Mouse (Mus musculus) CH12.LX (cell line): ENCODE measurements at regions not wholly inside any gene's neighbourhood (a gene's known extent, or its start where the extent isn't known, plus 50 kb on each side); places are given as distances from the start of the nearest gene placed in this dataset.

ENCODE experiments used
- DNase-seq: peaks from one replicate; pipeline ENCODE4 v3.0.0-alpha.2; 2013; ENCODE audit errors: extremely low read depth
- H3K27ac ChIP-seq: 2 replicates; pipeline ENCODE4 v1.5.1; 2012; ENCODE audit warnings: low read depth, mild to moderate bottlenecking, control low read depth, moderate library complexity; ENCODE audit not compliant: insufficient read depth
- H3K27me3 ChIP-seq: replicated peaks from 2 replicates; pipeline ENCODE3; 2012; ENCODE audit warnings: inconsistent platforms
- H3K36me3 ChIP-seq, 2 experiments: replicated peaks in 1 of 2; 2 replicates each; pipeline versions ENCODE3 to v1.6.1; 2012; ENCODE audit warnings: inconsistent platforms in 1 of 2, low read length in 1 of 2, mild to moderate bottlenecking in 1 of 2, mixed read lengths in 1 of 2, moderate library complexity in 1 of 2; ENCODE audit not compliant: control insufficient read depth in 1 of 2, insufficient read depth in 1 of 2
- H3K4me1 ChIP-seq, 2 experiments: 2 replicates each; pipeline ENCODE4 v1.6.1; 2012; ENCODE audit warnings: inconsistent platforms in 1 of 2, moderate library complexity in 1 of 2; ENCODE audit not compliant: insufficient read depth in 2 of 2, control insufficient read depth in 1 of 2
- H3K4me2 ChIP-seq: 2 replicates; pipeline ENCODE4 v1.6.1; 2012; ENCODE audit warnings: low read depth, mild to moderate bottlenecking, control low read depth; ENCODE audit not compliant: poor library complexity, insufficient read depth, severe bottlenecking
- H3K4me3 ChIP-seq, 3 experiments: fragments of 150-350 bp in 1 of 3; sonication (generic) in 1 of 3; replicated peaks in 1 of 3; 2 replicates each; pipeline versions ENCODE3 to v1.5.1; 2011 to 2012; ENCODE audit warnings: low read depth in 2 of 3, low read length in 2 of 3, mild to moderate bottlenecking in 2 of 3, moderate library complexity in 2 of 3, control low read depth in 1 of 3, improper control_type of control experiment in 1 of 3, inconsistent platforms in 1 of 3, mixed read lengths in 1 of 3; ENCODE audit not compliant: poor library complexity in 1 of 3
- H3K79me2 ChIP-seq: replicated peaks from 2 replicates; pipeline ENCODE4 v1.6.1; 2012; ENCODE audit warnings: mild to moderate bottlenecking, moderate library complexity; ENCODE audit not compliant: control insufficient read depth, poor library complexity, insufficient read depth, severe bottlenecking; ENCODE audit errors: extremely low read depth
- H3K9ac ChIP-seq: 2 replicates; pipeline ENCODE4 v1.6.1; 2012; ENCODE audit warnings: low read depth, mild to moderate bottlenecking, control low read depth, moderate library complexity; ENCODE audit not compliant: insufficient read depth
- H3K9me3 ChIP-seq: replicated peaks from 2 replicates; pipeline ENCODE3; 2012; ENCODE audit warnings: low read length, inconsistent platforms, mixed read lengths
- BHLHE40 ChIP-seq: IDR thresholded peaks from 2 replicates; pipeline ENCODE4 v1.6.1; 2011; ENCODE audit warnings: mild to moderate bottlenecking, low read depth, low read length, improper control_type of control experiment
- CHD2 ChIP-seq: IDR thresholded peaks from 2 replicates; pipeline ENCODE4 v1.6.1; 2011; ENCODE audit warnings: low read length, improper control_type of control experiment
- CTCF ChIP-seq, 2 experiments: IDR thresholded peaks in 1 of 2; conservative IDR thresholded peaks in 1 of 2; 2 replicates each; pipeline ENCODE4 v1.5.1; 2011 to 2012; ENCODE audit warnings: low read depth in 2 of 2, low read length in 2 of 2, improper control_type of control experiment in 1 of 2, inconsistent platforms in 1 of 2, mild to moderate bottlenecking in 1 of 2, moderate library complexity in 1 of 2
- E2F4 ChIP-seq: IDR thresholded peaks from 2 replicates; pipeline ENCODE4 v1.6.1; 2011; ENCODE audit warnings: low read depth, low read length, improper control_type of control experiment; ENCODE audit not compliant: insufficient replicate concordance
- ELF1 ChIP-seq: IDR thresholded peaks from 2 replicates; pipeline ENCODE4 v1.6.1; 2014; ENCODE audit warnings: low read depth, mild to moderate bottlenecking, inconsistent platforms, low read length, improper control_type of control experiment
- EP300 ChIP-seq: IDR thresholded peaks from 2 replicates; pipeline ENCODE4 v1.6.1; 2011; ENCODE audit warnings: low read length, improper control_type of control experiment
- ETS1 ChIP-seq: conservative IDR thresholded peaks from 2 replicates; pipeline ENCODE4 v1.6.1; 2012; ENCODE audit warnings: low read depth, mild to moderate bottlenecking, inconsistent platforms, low read length, improper control_type of control experiment, moderate library complexity
- GABPA ChIP-seq: IDR thresholded peaks from 2 replicates; pipeline ENCODE4 v1.6.1; 2012; ENCODE audit warnings: low read depth, low read length, improper control_type of control experiment, inconsistent platforms; ENCODE audit not compliant: insufficient replicate concordance
- HCFC1 ChIP-seq: IDR thresholded peaks from 2 replicates; pipeline ENCODE4 v1.6.1; 2012; ENCODE audit warnings: low read depth, mild to moderate bottlenecking, inconsistent platforms, low read length, improper control_type of control experiment
- JUND ChIP-seq: conservative IDR thresholded peaks from 2 replicates; pipeline ENCODE4 v1.6.1; 2011; ENCODE audit warnings: low read depth, low read length, improper control_type of control experiment
- KAT2A ChIP-seq: IDR thresholded peaks from 2 replicates; pipeline ENCODE4 v1.6.1; 2012; ENCODE audit warnings: low read length, improper control_type of control experiment, inconsistent platforms; ENCODE audit not compliant: insufficient replicate concordance
- MAX ChIP-seq: IDR thresholded peaks from 2 replicates; pipeline ENCODE4 v1.6.1; 2011; ENCODE audit warnings: low read length, improper control_type of control experiment
- MEF2A ChIP-seq: IDR thresholded peaks from 2 replicates; pipeline ENCODE4 v1.6.1; 2014; ENCODE audit warnings: low read depth, mild to moderate bottlenecking, inconsistent platforms, low read length, improper control_type of control experiment, borderline replicate concordance
- MXI1 ChIP-seq: IDR thresholded peaks from 2 replicates; pipeline ENCODE4 v1.6.1; 2011; ENCODE audit warnings: mild to moderate bottlenecking, low read depth, low read length, improper control_type of control experiment
- PAX5 ChIP-seq: IDR thresholded peaks from 2 replicates; pipeline ENCODE4 v1.6.1; 2012; ENCODE audit warnings: low read length, inconsistent platforms, mixed read lengths
- RAD21 ChIP-seq: IDR thresholded peaks from 2 replicates; pipeline ENCODE4 v1.6.1; 2011; ENCODE audit warnings: low read depth, mild to moderate bottlenecking, low read length, improper control_type of control experiment, moderate library complexity
- RCOR1 ChIP-seq: conservative IDR thresholded peaks from 2 replicates; pipeline ENCODE4 v1.6.1; 2012; ENCODE audit warnings: low read depth, mild to moderate bottlenecking, inconsistent platforms, low read length, improper control_type of control experiment
- SMC3 ChIP-seq: IDR thresholded peaks from 2 replicates; pipeline ENCODE4 v1.6.1; 2011; ENCODE audit warnings: low read depth, low read length, improper control_type of control experiment
- UBTF ChIP-seq: IDR thresholded peaks from 2 replicates; pipeline ENCODE4 v1.6.1; 2012; ENCODE audit warnings: low read depth, mild to moderate bottlenecking, inconsistent platforms, low read length, improper control_type of control experiment, moderate library complexity
- USF1 ChIP-seq: IDR thresholded peaks from 2 replicates; pipeline ENCODE4 v1.6.1; 2014; ENCODE audit warnings: low read depth, mild to moderate bottlenecking, inconsistent platforms, low read length, improper control_type of control experiment
- ZMIZ1 ChIP-seq: IDR thresholded peaks from 2 replicates; pipeline ENCODE4 v1.6.1; 2012; ENCODE audit warnings: low read depth, mild to moderate bottlenecking, inconsistent platforms, low read length, improper control_type of control experiment
- ZNF384 ChIP-seq: IDR thresholded peaks from 2 replicates; pipeline ENCODE4 v1.6.1; 2012; ENCODE audit warnings: low read depth, low read length, improper control_type of control experiment, inconsistent platforms
- dilution Hi-C: fragments of 300-500 bp; cut with MboI; formaldehyde crosslinking; loops from 2 replicates; pipeline ENCODE4 v1.14.3; 2020; ENCODE audit warnings: low sequenced_read_pairs; ENCODE audit not compliant: extremely low pct_unique_long_range_greater_than_20kb, extremely low pct_ligation_motif_present
- in situ Hi-C: fragments of 300-500 bp; cut with MboI; formaldehyde crosslinking; loops from 3 replicates; pipeline ENCODE4 v1.14.3; 2019; ENCODE audit warnings: low sequenced_read_pairs, low pct_ligation_motif_present, low pct_unique_long_range_greater_than_20kb, mixed read lengths

- H3K4me3 ChIP-seq = no peak overlapping the region
- dilution Hi-C loops (no loop called here), in situ Hi-C loops (no loop called here)
- no peak overlapping the region for H3K27ac ChIP-seq
- DNase-seq = no peak
- no peaks in the 10 kb centered on the region for H3K4me1 ChIP-seq
- H3K79me2 ChIP-seq = no peaks in the 10 kb centered on the region
- TF ChIP-seq ELF1 = no peak
- H3K4me2 ChIP-seq = no peak overlapping the region
- no peaks in the 10 kb centered on the region for H3K9me3 ChIP-seq
- no peak overlapping the region for H3K9ac ChIP-seq
- no peaks in the 10 kb centered on the region for H3K27me3 ChIP-seq
- H3K36me3 ChIP-seq = no peaks in the 10 kb centered on the region
Measured at GRCm38 (mm10) chr16:51767556-51767955, 263.5 kb upstream of the Cblb start.

DNA sequence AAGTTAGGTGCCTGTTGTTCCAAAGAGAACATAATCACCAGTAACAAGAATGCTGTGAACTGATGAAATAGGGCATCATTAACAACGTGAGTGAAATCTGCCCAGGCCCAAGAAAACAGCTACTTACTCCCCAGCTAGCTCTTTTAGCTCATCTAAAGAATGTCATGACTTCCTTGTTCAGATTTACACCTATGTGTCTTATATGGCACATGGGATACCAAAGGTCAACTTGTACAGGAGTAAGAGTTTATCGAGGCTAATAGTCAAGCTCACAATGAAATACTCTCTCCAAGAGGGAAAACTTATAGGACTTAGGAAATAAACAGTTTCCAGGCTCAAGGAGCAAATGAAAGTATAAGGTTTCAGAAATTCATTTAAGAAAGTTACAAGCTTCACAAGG lies 252.1 kb upstream of the Cblb start:
- no peaks in the 10 kb centered on the region for H3K9me3 ChIP-seq
- H3K27ac ChIP-seq = no peak overlapping the region; the same call in 1 of the 2 replicates
- no peaks in the 10 kb centered on the region for H3K4me1 ChIP-seq
- H3K36me3 ChIP-seq = no peaks in the 10 kb centered on the region
- in situ Hi-C loops = no loop called here
- no peak overlapping the region for H3K4me3 ChIP-seq
- H3K9ac ChIP-seq = no peak overlapping the region
- dilution Hi-C loops = no loop called here
- no peak overlapping the region for H3K4me2 ChIP-seq
- DNase-seq = no peak
- no peaks in the 10 kb centered on the region for H3K79me2 ChIP-seq
- H3K27me3 ChIP-seq = no peaks in the 10 kb centered on the region
- TF ChIP-seq SMC3 (no peak), ZMIZ1 (no peak), ZNF384 (no peak), ETS1 (no peak), USF1 (no peak), MAX (no peak), MEF2A (no peak), EP300 (no peak), CTCF (conservative IDR thresholded peaks at IDR 0.05 in 1 of 2, IDR thresholded peaks at IDR 0.05 in 1 of 2; ENCODE audit: low read depth in 2 of 2, low read length in 2 of 2) (no peak), RCOR1 (no peak), PAX5 (no peak), BHLHE40 (no peak), E2F4 (no peak), JUND (no peak), HCFC1 (no peak)

GRCm38 (mm10) chr16:51795003-51795402 lies 236.0 kb upstream of the Cblb start:
- Histone ChIP-seq H3K9me3 (no peaks in the 10 kb centered on the region), H3K4me1 (no peaks in the 10 kb centered on the region), H3K27me3 (no peaks in the 10 kb centered on the region), H3K36me3 (no peaks in the 10 kb centered on the region), H3K4me3 (no peak overlapping the region), H3K27ac (no peak overlapping the region), H3K9ac (no peak overlapping the region), H3K79me2 (no peaks in the 10 kb centered on the region), H3K4me2 (no peak overlapping the region)
- TF ChIP-seq CHD2 (no peak), BHLHE40 (no peak), EP300 (no peak), KAT2A (no peak), CTCF (conservative IDR thresholded peaks at IDR 0.05 in 1 of 2, IDR thresholded peaks at IDR 0.05 in 1 of 2; ENCODE audit: low read depth in 2 of 2, low read length in 2 of 2) (no peak), GABPA (no peak), RAD21 (no peak), UBTF (no peak), MXI1 (no peak)
- in situ Hi-C loops = no loop called here
- DNase-seq = no peak
- dilution Hi-C loops = no loop called here
